Mouse (Mus musculus) stomach, postnatal 0 days (tissue): ENCODE data around the gene Elmo1. TPM values are rescaled to one million over a fixed set of nuclear protein-coding genes. Genes with fewer than 3 reads are reported as not detected.

Experiments used
- ATAC-seq: fragments of 200-750 bp; cut with Nextera tagmentation; 2 replicates; pipeline ENCODE4 v1.8.0; 2017; ENCODE audit not compliant: low FRiP score, low TSS enrichment
- DNase-seq: peaks from one replicate; pipeline ENCODE4 v3.0.0-alpha.2; 2016; ENCODE audit warnings: low spot score
- H3K27ac ChIP-seq: fragments of 300-500 bp; sonication (generic); replicated peaks from 2 replicates; pipeline ENCODE4 v1.5.1; 2014; ENCODE audit warnings: mild to moderate bottlenecking, control low read depth
- H3K27me3 ChIP-seq: fragments of 300-500 bp; sonication (generic); 2 replicates; pipeline ENCODE4 v1.6.1; 2014; ENCODE audit warnings: low read length; ENCODE audit not compliant: control insufficient read depth, insufficient read depth
- H3K36me3 ChIP-seq: fragments of 300-500 bp; sonication (generic); 2 replicates; pipeline ENCODE4 v1.6.1; 2014; ENCODE audit warnings: low read length, mixed read lengths; ENCODE audit not compliant: control insufficient read depth, insufficient read depth
- H3K4me1 ChIP-seq: fragments of 300-500 bp; sonication (generic); replicated peaks from 2 replicates; pipeline ENCODE4 v1.6.1; 2014; ENCODE audit warnings: antibody characterized with exemption; ENCODE audit not compliant: control insufficient read depth, insufficient read depth
- H3K4me2 ChIP-seq: fragments of 300-500 bp; sonication (generic); replicated peaks from 2 replicates; pipeline ENCODE4 v1.6.1; 2014; ENCODE audit warnings: low read depth, mild to moderate bottlenecking, control low read depth, moderate library complexity
- H3K4me3 ChIP-seq: fragments of 300-500 bp; sonication (generic); 2 replicates; pipeline ENCODE4 v1.5.1; 2014; ENCODE audit warnings: low read depth, low read length, control low read depth
- H3K9ac ChIP-seq: fragments of 300-500 bp; sonication (generic); 2 replicates; pipeline ENCODE4 v1.6.1; 2014; ENCODE audit warnings: mild to moderate bottlenecking, low read length, control low read depth, mixed read lengths
- H3K9me3 ChIP-seq: fragments of 300-500 bp; sonication (generic); 2 replicates; pipeline ENCODE4 v1.6.1; 2016; ENCODE audit warnings: low read length; ENCODE audit not compliant: control insufficient read depth
- CTCF ChIP-seq: IDR thresholded peaks from 2 replicates; pipeline ENCODE4 v1.5.1; 2016; ENCODE audit warnings: antibody characterized with exemption, low read depth, mild to moderate bottlenecking, moderate library complexity
- EP300 ChIP-seq: optimal IDR thresholded peaks from 2 replicates; pipeline ENCODE3; 2016; ENCODE audit warnings: antibody characterized with exemption
- WGBS: fragments of 180-500 bp; shearing (Covaris S2); extraction: QIAGEN DNeasy Blood & Tissue Kit; methylation state at CpG from one replicate; pipeline ENCODE4 v1.1.7; 2014; 5-methylcytosine and 5-hydroxymethylcytosine counted together
- polyA plus RNA-seq: library from polyadenylated mRNA; unstranded; fragments of >200 nt; fragmentation: Nextera tagmentation; extraction: Ambion mirVana; gene quantifications from 2 replicates; pipeline ENCODE4 v1.2.1, GENCODE M21; 2015

Elmo1 gene
- polyA plus RNA-seq, 1 experiment from 2014 or later: 5.0 TPM

DNA sequence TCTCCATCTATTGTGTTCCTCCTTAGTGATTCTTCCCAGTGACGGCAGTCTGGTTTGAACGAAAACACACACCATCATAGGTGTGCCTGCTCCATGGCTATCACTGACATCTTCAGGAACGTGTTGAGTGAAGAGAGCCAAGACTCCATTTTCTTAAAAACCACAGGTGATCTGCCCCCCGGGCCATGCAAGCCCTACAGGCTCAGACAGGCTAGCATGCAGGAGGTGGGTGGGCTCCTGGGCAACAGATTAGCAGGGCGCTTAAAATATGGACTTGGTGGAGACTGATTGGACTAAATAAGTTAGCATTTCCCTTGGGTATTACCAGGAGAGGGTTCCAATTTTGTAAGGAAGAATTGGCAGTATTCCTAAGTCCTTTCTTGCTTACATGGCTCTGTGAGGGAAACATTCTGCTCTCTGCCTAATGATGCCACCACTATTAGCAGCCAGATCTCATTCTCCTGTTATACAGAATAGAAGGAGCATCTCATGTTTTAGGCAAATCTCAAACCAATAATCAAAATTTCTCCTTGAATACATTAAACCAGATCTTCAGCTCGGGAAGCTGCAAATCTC, 101.7 kb downstream of the Elmo1 start:
- no peak overlapping the region for H3K4me3 ChIP-seq
- H3K9me3 ChIP-seq: no peaks in the 10 kb centered on the region
- TF ChIP-seq CTCF (no peak), EP300 (no peak)
- no peak overlapping the region for H3K4me2 ChIP-seq
- no peak overlapping the region for H3K27ac ChIP-seq
- no peak overlapping the region for H3K9ac ChIP-seq
- no peaks in the 10 kb centered on the region; the same call in 1 of the 2 replicates for H3K4me1 ChIP-seq
- H3K27me3 ChIP-seq: no peaks in the 10 kb centered on the region
- 92% methylated on average over 6 of the region's 6 CpGs for WGBS
- no peaks in the 10 kb centered on the region for H3K36me3 ChIP-seq
- ATAC-seq (no peak), DNase-seq (no peak)

DNA sequence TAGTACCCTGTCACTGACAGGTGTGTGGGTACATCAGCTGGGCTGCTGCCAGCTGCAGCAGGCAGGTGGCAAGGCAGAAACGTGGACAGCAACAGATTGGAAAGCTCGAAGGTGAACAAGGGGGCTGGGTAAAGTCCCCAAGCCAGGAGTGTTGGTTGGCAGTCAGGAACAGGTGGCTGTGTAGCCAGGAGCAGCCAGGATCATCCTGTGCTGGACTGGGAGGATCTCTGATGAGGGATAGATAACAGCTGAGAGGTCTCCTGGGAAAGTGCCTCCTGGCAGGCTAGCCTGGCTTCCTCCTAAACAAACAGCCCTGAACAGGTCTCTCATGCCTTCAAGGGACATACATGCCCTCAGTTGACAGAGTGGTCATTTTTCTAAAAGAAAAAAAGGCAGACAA, 110.2 kb downstream of the Elmo1 start:
- no peak overlapping the region for H3K27ac ChIP-seq
- WGBS: 34% methylated on average over 2 of the region's 2 CpGs
- H3K9me3 ChIP-seq: no peaks in the 10 kb centered on the region
- H3K4me3 ChIP-seq: no peak overlapping the region
- TF ChIP-seq EP300: no peak
- no peaks in the 10 kb centered on the region for H3K4me1 ChIP-seq
- DNase-seq: no peak
- H3K36me3 ChIP-seq: no peaks in the 10 kb centered on the region
- no peak overlapping the region for H3K9ac ChIP-seq
- H3K27me3 ChIP-seq: no peaks in the 10 kb centered on the region
- no peak overlapping the region for H3K4me2 ChIP-seq
- no peak for ATAC-seq

DNA sequence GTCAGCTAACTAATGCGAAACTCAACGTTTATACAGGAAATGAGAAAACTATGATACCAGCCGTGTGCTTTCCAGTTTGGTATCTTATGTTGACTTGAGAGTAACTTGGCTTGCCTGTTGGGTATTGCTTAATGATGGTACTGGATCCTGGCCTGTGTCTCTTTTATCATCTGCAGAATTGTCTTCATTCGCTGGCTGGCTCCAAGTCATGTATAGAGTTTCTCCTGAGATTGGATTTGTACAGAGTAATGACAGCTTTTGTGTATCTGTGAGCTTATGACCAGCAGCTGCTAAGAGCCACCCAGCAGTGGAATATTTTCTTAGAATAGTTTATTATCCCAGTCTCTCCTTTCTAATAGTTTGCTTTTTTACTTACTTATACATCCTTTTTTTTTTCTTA, 112.2 kb downstream of the Elmo1 start:
- TF ChIP-seq CTCF (no peak), EP300 (no peak)
- Histone ChIP-seq H3K9ac (no peak overlapping the region), H3K4me2 (no peak overlapping the region), H3K4me1 (no peaks in the 10 kb centered on the region), H3K36me3 (no peaks in the 10 kb centered on the region), H3K27me3 (no peaks in the 10 kb centered on the region), H3K9me3 (no peaks in the 10 kb centered on the region), H3K27ac (no peak overlapping the region), H3K4me3 (no peak overlapping the region)
- ATAC-seq (no peak), DNase-seq (no peak)
- 79% methylated on average over 4 of the region's 4 CpGs for WGBS

DNA sequence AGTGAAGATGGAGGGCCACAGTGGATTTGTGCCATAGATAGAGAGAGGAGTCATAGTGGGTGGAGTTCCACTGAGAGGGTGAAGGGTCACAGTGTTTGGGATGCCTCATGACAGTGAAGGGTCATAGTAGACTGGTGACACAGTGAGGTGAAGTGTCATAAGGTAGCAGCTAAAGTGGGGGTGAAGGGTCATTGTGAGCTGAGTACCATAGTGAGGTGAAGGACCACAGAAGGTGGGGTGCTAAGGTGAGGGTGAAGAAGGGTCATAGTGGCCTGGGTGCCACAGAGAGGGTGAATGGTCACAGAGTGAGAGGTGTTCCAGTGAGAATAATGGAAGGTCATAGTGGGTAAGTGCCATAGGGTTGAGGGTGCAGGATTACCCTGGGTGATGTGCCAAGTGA, 113.8 kb downstream of the Elmo1 start:
- no peak for TF ChIP-seq EP300
- TF ChIP-seq CTCF: no peak

DNA sequence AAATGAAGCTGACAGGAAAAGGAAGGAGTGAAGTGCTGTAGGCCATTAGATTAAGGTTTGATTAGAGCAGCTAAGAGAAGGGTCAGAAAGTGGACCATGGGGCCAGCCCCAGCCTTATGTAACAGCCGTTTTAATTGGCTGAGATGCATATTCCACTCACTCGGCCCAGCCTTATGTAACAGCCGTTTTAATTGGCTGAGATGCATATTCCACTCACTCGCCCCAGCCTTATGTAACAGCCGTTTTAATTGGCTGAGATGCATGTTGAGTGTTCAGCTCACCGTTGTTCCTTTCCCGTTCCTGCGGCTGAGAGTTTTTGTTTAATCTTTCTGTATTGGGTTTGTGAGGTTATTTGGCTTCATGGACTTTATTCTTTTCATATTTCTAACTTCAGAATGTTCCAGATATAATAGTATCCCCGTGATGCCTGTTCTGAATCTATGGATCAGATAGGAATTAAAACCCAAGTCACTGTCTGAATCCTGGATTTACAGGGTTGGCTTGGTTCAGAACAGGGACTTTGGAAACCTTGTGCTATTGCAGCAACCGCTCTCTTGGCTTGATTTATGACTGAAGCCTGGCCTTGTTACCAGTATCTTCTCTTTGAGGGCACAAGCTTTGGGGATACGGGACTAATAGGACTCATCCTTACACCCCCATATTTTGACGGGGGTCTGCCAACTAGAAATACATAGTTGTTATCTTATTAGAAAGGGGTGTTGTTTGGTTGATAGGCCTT, 114.8 kb downstream of the Elmo1 start:
- ATAC-seq (no peak), DNase-seq (no peak)
- 83% methylated on average over 12 of the region's 12 CpGs for WGBS
- Histone ChIP-seq H3K4me2 (no peak overlapping the region), H3K4me1 (no peaks in the 10 kb centered on the region), H3K36me3 (no peaks in the 10 kb centered on the region), H3K4me3 (no peak overlapping the region), H3K9me3 (no peaks in the 10 kb centered on the region), H3K27ac (no peak overlapping the region), H3K9ac (no peak overlapping the region), H3K27me3 (no peaks in the 10 kb centered on the region)
- no peak for TF ChIP-seq CTCF
- no peak for TF ChIP-seq EP300

More for the DNA sequence above, 113.8 kb downstream of the Elmo1 start:
- no peaks in the 10 kb centered on the region for H3K9me3 ChIP-seq
- no peak overlapping the region for H3K9ac ChIP-seq
- H3K36me3 ChIP-seq: no peaks in the 10 kb centered on the region
- no peaks in the 10 kb centered on the region for H3K27me3 ChIP-seq
- H3K4me2 ChIP-seq: no peak overlapping the region
- no peak for ATAC-seq
- no peak for DNase-seq
- H3K27ac ChIP-seq: no peak overlapping the region
- H3K4me1 ChIP-seq: no peaks in the 10 kb centered on the region
- no peak overlapping the region for H3K4me3 ChIP-seq

DNA sequence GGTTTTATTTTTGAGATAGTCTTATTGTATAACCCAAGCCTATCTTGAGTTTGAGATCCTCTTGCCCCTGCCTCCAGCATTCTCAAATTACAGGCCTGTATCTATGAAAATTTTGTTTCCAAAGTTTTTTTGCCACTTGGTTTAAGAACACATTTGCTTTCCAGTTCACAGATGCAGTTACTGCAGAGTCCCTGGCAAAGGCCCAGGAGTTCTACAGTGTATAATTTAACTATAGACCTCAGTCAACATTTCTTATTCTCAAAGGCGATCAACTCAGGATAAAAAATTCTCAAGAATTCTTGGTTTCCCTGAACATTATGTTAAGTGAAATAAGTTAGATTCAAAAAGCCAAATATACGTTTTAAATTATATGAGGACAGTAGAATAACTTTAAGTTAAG, 115.3 kb downstream of the Elmo1 start:
- no peak overlapping the region for H3K27ac ChIP-seq
- 63% methylated on average over 2 of the region's 2 CpGs for WGBS
- H3K4me3 ChIP-seq: no peak overlapping the region
- H3K9me3 ChIP-seq: no peaks in the 10 kb centered on the region
- no peaks in the 10 kb centered on the region for H3K4me1 ChIP-seq
- H3K9ac ChIP-seq: no peak overlapping the region
- no peaks in the 10 kb centered on the region for H3K27me3 ChIP-seq
- TF ChIP-seq CTCF (no peak), EP300 (no peak)
- ATAC-seq (no peak), DNase-seq (no peak)
- H3K4me2 ChIP-seq: no peak overlapping the region
- H3K36me3 ChIP-seq: no peaks in the 10 kb centered on the region
